Mouse (Mus musculus) forebrain, postnatal 0 days (tissue): ENCODE measurements around the gene Msrb3. TPM values are rescaled to one million over a fixed set of nuclear protein-coding genes. Genes with fewer than 3 reads are reported as not detected.

Experiments used
- ATAC-seq: fragments of 200-750 bp; cut with Nextera tagmentation; 2 replicates; pipeline ENCODE4 v1.8.0; 2017; ENCODE audit warnings: mild to moderate bottlenecking, moderate library complexity
- DNase-seq: peaks from one replicate; pipeline ENCODE4 v3.0.0-alpha.2; 2015
- H3K27ac ChIP-seq: fragments of 300-500 bp; sonication (generic); 2 replicates; pipeline ENCODE4 v1.5.1; 2014; ENCODE audit warnings: low read depth, mild to moderate bottlenecking, antibody characterized with exemption, low read length, moderate library complexity, mixed read lengths
- H3K27me3 ChIP-seq: fragments of 300-500 bp; sonication (generic); 2 replicates; pipeline ENCODE4 v1.6.1; 2014; ENCODE audit warnings: mild to moderate bottlenecking, low read length, mixed read lengths; ENCODE audit not compliant: insufficient read depth
- H3K36me3 ChIP-seq: fragments of 300-500 bp; sonication (generic); 2 replicates; pipeline ENCODE4 v1.6.1; 2014; ENCODE audit warnings: mild to moderate bottlenecking, moderate library complexity; ENCODE audit not compliant: insufficient read depth
- H3K4me1 ChIP-seq: fragments of 300-500 bp; sonication (generic); 2 replicates; pipeline ENCODE4 v1.6.1; 2014; ENCODE audit warnings: antibody characterized with exemption; ENCODE audit not compliant: insufficient read depth
- H3K4me2 ChIP-seq: fragments of 300-500 bp; sonication (generic); 2 replicates; pipeline ENCODE4 v1.6.1; 2014; ENCODE audit warnings: low read depth, mild to moderate bottlenecking, moderate library complexity
- H3K4me3 ChIP-seq: fragments of 300-500 bp; sonication (generic); 2 replicates; pipeline ENCODE4 v1.5.1; 2014; ENCODE audit warnings: low read depth, low read length, mixed read lengths
- H3K9ac ChIP-seq: fragments of 300-500 bp; sonication (generic); 2 replicates; pipeline ENCODE4 v1.6.1; 2014; ENCODE audit warnings: mild to moderate bottlenecking
- H3K9me3 ChIP-seq: fragments of 300-500 bp; sonication (generic); 2 replicates; pipeline ENCODE4 v1.6.1; 2016; ENCODE audit warnings: low read length
- CTCF ChIP-seq: sonication (generic); IDR thresholded peaks from 2 replicates; pipeline ENCODE4 v1.5.1; 2016; ENCODE audit warnings: antibody characterized with exemption, control low read depth, low read depth
- WGBS: fragments of 180-500 bp; shearing (Covaris S2); extraction: QIAGEN DNeasy Blood & Tissue Kit; methylation state at CpG from one replicate; pipeline ENCODE4 v1.1.7; 2014; 5-methylcytosine and 5-hydroxymethylcytosine counted together
- polyA plus RNA-seq: library from polyadenylated mRNA; unstranded; fragments of >200 nt; fragmentation: Nextera tagmentation; extraction: Ambion mirVana; gene quantifications from 2 replicates; pipeline ENCODE4 v1.2.1, GENCODE M21; 2015
- total RNA-seq: library from RNA; depleted of rRNA; stranded (reverse); fragments of >200 nt; gene quantifications from 2 replicates; pipeline ENCODE4 v1.2.3, GENCODE M21; 2014

Msrb3 gene
- total and polyA plus RNA-seq, 2 experiments from 2014 or later, result 1.5 to 6.1 TPM

- no peak for TF ChIP-seq CTCF
- Histone ChIP-seq H3K4me2 (no peak overlapping the region), H3K4me3 (no peak overlapping the region), H3K36me3 (no peaks in the 10 kb centered on the region), H3K27me3 (peaks cover 5% of the 10 kb centered on the region; the same call in 1 of the 2 replicates), H3K4me1 (0 out of 2 replicates have a peak, but pooled peaks cover 4% of the 10 kb centered on the region), H3K27ac (no peak overlapping the region), H3K9me3 (no peaks in the 10 kb centered on the region), H3K9ac (no peak overlapping the region)
- DNase-seq (peak; percentile 6), ATAC-seq (no peak)
- WGBS, result 58% methylated on average over 4 of the region's 4 CpGs
Observed at GRCm38 (mm10) chr10:120810832-120811571, 87.9 kb downstream of the Msrb3 start.

GRCm38 (mm10) chr10:120810053-120810696 lies 88.7 kb downstream of the Msrb3 start:
- H3K36me3 ChIP-seq, result no peaks in the 10 kb centered on the region
- peak; percentile 39 for DNase-seq
- H3K27ac ChIP-seq, result no peak overlapping the region
- H3K27me3 ChIP-seq, result peaks cover 5% of the 10 kb centered on the region; the same call in 1 of the 2 replicates
- WGBS, result 17% methylated on average over 14 of the region's 14 CpGs
- H3K4me2 ChIP-seq, result no peak overlapping the region
- 0 out of 2 replicates have a peak, but pooled peaks cover 4% of the 10 kb centered on the region for H3K4me1 ChIP-seq
- H3K9me3 ChIP-seq, result no peaks in the 10 kb centered on the region
- ATAC-seq, result peak; percentile 58; the same call in 1 of the 2 replicates
- H3K4me3 ChIP-seq, result no peak overlapping the region
- no peak for TF ChIP-seq CTCF
- H3K9ac ChIP-seq, result no peak overlapping the region

DNA sequence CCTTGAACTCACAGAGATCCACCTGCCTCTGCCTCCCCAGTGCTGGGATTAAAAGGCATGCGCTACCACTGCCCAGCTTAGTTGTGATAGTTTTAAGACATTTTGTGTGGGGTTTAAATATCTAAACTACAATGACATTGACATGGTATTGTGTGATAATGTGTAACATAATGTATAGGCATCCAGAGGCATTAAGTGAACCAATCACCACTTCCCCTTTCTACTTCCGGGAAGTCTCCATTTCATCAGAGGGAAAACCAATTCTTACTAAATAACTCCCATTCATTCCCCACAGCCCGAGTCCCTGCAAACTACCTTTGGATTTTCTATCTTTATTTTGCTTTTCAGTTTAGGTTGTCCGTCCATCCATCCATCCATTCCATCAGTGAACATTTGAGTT lies 90.7 kb downstream of the Msrb3 start:
- peaks cover 5% of the 10 kb centered on the region; the same call in 1 of the 2 replicates for H3K27me3 ChIP-seq
- ATAC-seq, result no peak
- H3K36me3 ChIP-seq, result no peaks in the 10 kb centered on the region
- no peaks in the 10 kb centered on the region for H3K9me3 ChIP-seq
- TF ChIP-seq CTCF, result no peak
- no peak overlapping the region for H3K9ac ChIP-seq
- H3K4me2 ChIP-seq, result no peak overlapping the region
- no peak for DNase-seq
- no peak overlapping the region for H3K4me3 ChIP-seq
- H3K4me1 ChIP-seq, result 0 out of 2 replicates have a peak, but pooled peaks cover 4% of the 10 kb centered on the region
- 98% methylated on average over 4 of the region's 4 CpGs for WGBS
- H3K27ac ChIP-seq, result no peak overlapping the region

- Histone ChIP-seq H3K27ac (no peak overlapping the region), H3K4me1 (no peaks in the 10 kb centered on the region), H3K4me2 (no peak overlapping the region), H3K4me3 (no peak overlapping the region), H3K27me3 (no peaks in the 10 kb centered on the region), H3K9ac (no peak overlapping the region), H3K9me3 (no peaks in the 10 kb centered on the region), H3K36me3 (no peaks in the 10 kb centered on the region)
- 21% methylated on average over 6 of the region's 6 CpGs for WGBS
- no peak for ATAC-seq
- DNase-seq, result no peak
- no peak for TF ChIP-seq CTCF
Observed at GRCm38 (mm10) chr10:120801127-120801526, 97.8 kb downstream of the Msrb3 start.

GRCm38 (mm10) chr10:120799479-120799878 lies 99.4 kb downstream of the Msrb3 start:
- TF ChIP-seq CTCF, result no peak
- DNase-seq, result no peak
- Histone ChIP-seq H3K27me3 (no peaks in the 10 kb centered on the region), H3K4me3 (no peak overlapping the region), H3K4me2 (no peak overlapping the region), H3K4me1 (no peaks in the 10 kb centered on the region), H3K9ac (no peak overlapping the region), H3K27ac (no peak overlapping the region), H3K9me3 (no peaks in the 10 kb centered on the region), H3K36me3 (no peaks in the 10 kb centered on the region)
- no peak for ATAC-seq
- WGBS, result 78% methylated on average over 6 of the region's 6 CpGs

DNA sequence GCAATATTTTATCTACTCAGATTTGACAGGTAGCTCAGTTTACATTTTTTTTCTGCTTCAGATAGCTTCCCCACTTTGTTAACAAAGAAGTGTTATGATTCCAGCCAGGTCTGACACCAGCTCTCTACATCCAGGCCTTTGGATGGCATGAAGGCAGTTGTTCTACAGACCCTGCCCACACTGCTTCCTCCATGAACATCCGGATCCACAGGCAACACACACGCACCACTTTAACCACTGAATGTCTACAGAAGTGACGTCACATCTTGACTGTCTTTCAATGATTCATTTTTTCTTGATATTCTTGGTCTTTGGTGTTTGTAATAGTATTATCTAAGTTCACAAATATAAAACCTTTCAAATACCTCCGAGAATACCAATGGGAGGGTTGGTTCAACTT lies 102.2 kb downstream of the Msrb3 start:
- no peaks in the 10 kb centered on the region for H3K36me3 ChIP-seq
- H3K4me1 ChIP-seq, result no peaks in the 10 kb centered on the region
- TF ChIP-seq CTCF, result no peak
- DNase-seq (no peak), ATAC-seq (no peak)
- H3K4me3 ChIP-seq, result no peak overlapping the region
- no peaks in the 10 kb centered on the region for H3K9me3 ChIP-seq
- WGBS, result 92% methylated on average over 4 of the region's 4 CpGs
- no peak overlapping the region for H3K27ac ChIP-seq
- H3K4me2 ChIP-seq, result no peak overlapping the region
- H3K9ac ChIP-seq, result no peak overlapping the region
- no peaks in the 10 kb centered on the region for H3K27me3 ChIP-seq

- no peaks in the 10 kb centered on the region for H3K9me3 ChIP-seq
- H3K36me3 ChIP-seq, result no peaks in the 10 kb centered on the region
- H3K27me3 ChIP-seq, result no peaks in the 10 kb centered on the region
- ATAC-seq, result no peak
- peak overlapping the region; percentile 6; the same call in 1 of the 2 replicates for H3K4me2 ChIP-seq
- H3K27ac ChIP-seq, result no peak overlapping the region
- no peak for DNase-seq
- TF ChIP-seq CTCF, result no peak
- H3K9ac ChIP-seq, result no peak overlapping the region
- WGBS, result 24% methylated on average over 13 of the region's 13 CpGs
- no peaks in the 10 kb centered on the region for H3K4me1 ChIP-seq
- no peak overlapping the region for H3K4me3 ChIP-seq
Observed at GRCm38 (mm10) chr10:120794391-120794817, 104.5 kb downstream of the Msrb3 start.
